Mouse (Mus musculus) brain, embryonic 14.5 days (tissue): ENCODE measurements around the gene Lama5. TPM values are rescaled to one million over a fixed set of nuclear protein-coding genes. Genes with fewer than 3 reads are reported as not detected.

Experiments
- DNase-seq: peaks from one replicate; pipeline ENCODE4 v3.0.0-alpha.2; 2011; ENCODE audit warnings: low read depth
- CTCF ChIP-seq: fragments of 200-500 bp; IDR thresholded peaks from 2 replicates; pipeline ENCODE4 v1.5.1; 2012; ENCODE audit warnings: inconsistent platforms, mild to moderate bottlenecking, moderate library complexity, borderline replicate concordance; ENCODE audit not compliant: insufficient read depth, insufficient read length; ENCODE audit errors: extremely low read depth
- POLR2A ChIP-seq: fragments of 200-500 bp; IDR thresholded peaks from 2 replicates; pipeline ENCODE4 v1.6.1; 2012; ENCODE audit warnings: mild to moderate bottlenecking, inconsistent platforms, borderline replicate concordance; ENCODE audit not compliant: poor library complexity, insufficient read depth, insufficient read length, severe bottlenecking; ENCODE audit errors: extremely low read depth
- polyA plus RNA-seq: library from polyadenylated mRNA; depleted of rRNA; stranded (reverse); fragments of >200 nt; gene quantifications from 2 replicates; pipeline ENCODE4 v1.2.3, GENCODE M21; 2012; rRNA removed

Lama5 gene
- polyA plus RNA-seq, 1 experiment = 9.5 TPM

- DNase-seq = no peak
- no peak for TF ChIP-seq CTCF
- no peak for TF ChIP-seq POLR2A
Measured at GRCm38 (mm10) chr2:180133911-180134310, 91.7 kb downstream of the Lama5 start.

GRCm38 (mm10) chr2:180133231-180133630 is 92.4 kb downstream of the Lama5 start:
- no peak for DNase-seq

GRCm38 (mm10) chr2:180127675-180128074 is 98.0 kb downstream of the Lama5 start:
- TF ChIP-seq POLR2A (no peak), CTCF (no peak)
- DNase-seq = no peak

More at GRCm38 (mm10) chr2:180133231-180133630, 92.4 kb downstream of the Lama5 start:
- no peak for TF ChIP-seq POLR2A
- TF ChIP-seq CTCF = no peak

Other genes with a start within 250 kb of the Lama5 start
- gene Taf4, start 249.2 kb downstream of the Lama5 start, polyA plus RNA-seq = 15.7 and 20.8 TPM in 2 replicates
- 177 TPM in 2 replicates for gene Lsm14b, start 200.9 kb downstream of the Lama5 start, polyA plus RNA-seq
- gene Psma7, start 183.4 kb downstream of the Lama5 start, polyA plus RNA-seq = 324 and 394 TPM in 2 replicates
- gene Ss18l1, start 183.3 kb downstream of the Lama5 start, polyA plus RNA-seq = 50.2 and 73.1 TPM in 2 replicates
- gene Mtg2, start 155.3 kb downstream of the Lama5 start, polyA plus RNA-seq = 36.3 and 39.7 TPM in 2 replicates
- 10.8 and 11.0 TPM in 2 replicates for gene Hrh3, start 121.4 kb downstream of the Lama5 start, polyA plus RNA-seq
- gene Osbpl2, start 106.6 kb downstream of the Lama5 start, polyA plus RNA-seq = 35.8 and 47.8 TPM in 2 replicates
- gene Adrm1, start 54.4 kb downstream of the Lama5 start, polyA plus RNA-seq = 124 and 148 TPM in 2 replicates
- gene Rps21, start 31.5 kb upstream of the Lama5 start, polyA plus RNA-seq = 2,108 and 3,314 TPM in 2 replicates
- 58.9 and 62.5 TPM in 2 replicates for gene Cables2, start 47.6 kb upstream of the Lama5 start, polyA plus RNA-seq
- 0.04 and 0.08 TPM in 2 replicates for gene Rbbp8nl, start 64.0 kb upstream of the Lama5 start, polyA plus RNA-seq
- gene Gata5, start 108.8 kb upstream of the Lama5 start, polyA plus RNA-seq = 0.04 TPM in 1 of 2 replicates, not detected in the other
- gene Slco4a1, start 230.4 kb upstream of the Lama5 start, polyA plus RNA-seq = 2.1 and 2.7 TPM in 2 replicates